Mouse (Mus musculus) heart, embryonic 16.5 days (tissue): ENCODE measurements around the gene Kif23. TPM values are rescaled to one million over a fixed set of nuclear protein-coding genes. Genes with fewer than 3 reads are reported as not detected.

Source experiments
- ATAC-seq: fragments of 200-750 bp; cut with Nextera tagmentation; replicated peaks from 2 replicates; pipeline ENCODE4 v1.8.0; 2017; ENCODE audit warnings: moderate number of reproducible peaks; ENCODE audit not compliant: insufficient read depth, low FRiP score; ENCODE audit errors: extremely low read depth
- H3K27ac ChIP-seq: fragments of 300-500 bp; sonication (generic); 2 replicates; pipeline ENCODE4 v1.5.1; 2014; ENCODE audit warnings: mild to moderate bottlenecking, low read length, control low read depth, moderate library complexity
- H3K27me3 ChIP-seq: fragments of 300-500 bp; sonication (generic); 2 replicates; pipeline ENCODE4 v1.6.1; 2014; ENCODE audit warnings: low read length, mixed read lengths; ENCODE audit not compliant: control insufficient read depth, insufficient read depth
- H3K36me3 ChIP-seq: fragments of 300-500 bp; sonication (generic); 2 replicates; pipeline ENCODE4 v1.6.1; 2014; ENCODE audit not compliant: control insufficient read depth, insufficient read depth
- H3K4me1 ChIP-seq: fragments of 300-500 bp; sonication (generic); 2 replicates; pipeline ENCODE4 v1.6.1; 2014; ENCODE audit warnings: low read length, mixed read lengths; ENCODE audit not compliant: control insufficient read depth, insufficient read depth
- H3K4me2 ChIP-seq: fragments of 300-500 bp; sonication (generic); 2 replicates; pipeline ENCODE4 v1.6.1; 2014; ENCODE audit warnings: low read depth, mild to moderate bottlenecking, control low read depth, low read length
- H3K4me3 ChIP-seq: fragments of 300-500 bp; sonication (generic); 2 replicates; pipeline ENCODE4 v1.5.1; 2014; ENCODE audit warnings: mild to moderate bottlenecking, control low read depth, low read length
- H3K9ac ChIP-seq: fragments of 300-500 bp; sonication (generic); 2 replicates; pipeline ENCODE4 v1.6.1; 2014; ENCODE audit warnings: low read length, control low read depth
- H3K9me3 ChIP-seq: fragments of 300-500 bp; sonication (generic); replicated peaks from 2 replicates; pipeline ENCODE4 v1.6.1; 2016; ENCODE audit warnings: low read length; ENCODE audit not compliant: control insufficient read depth
- WGBS: fragments of 180-500 bp; shearing (Covaris S2); extraction: QIAGEN DNeasy Blood & Tissue Kit; methylation state at CpG from one replicate; pipeline ENCODE4 v1.1.7; 2014; 5-methylcytosine and 5-hydroxymethylcytosine counted together
- polyA plus RNA-seq: library from polyadenylated mRNA; unstranded; fragments of >200 nt; fragmentation: Nextera tagmentation; extraction: Ambion mirVana; gene quantifications from 2 replicates; pipeline ENCODE4 v1.2.1, GENCODE M21; 2015

Gene Kif23
- polyA plus RNA-seq, 1 experiment from 2014 or later: 77.8 TPM

DNA sequence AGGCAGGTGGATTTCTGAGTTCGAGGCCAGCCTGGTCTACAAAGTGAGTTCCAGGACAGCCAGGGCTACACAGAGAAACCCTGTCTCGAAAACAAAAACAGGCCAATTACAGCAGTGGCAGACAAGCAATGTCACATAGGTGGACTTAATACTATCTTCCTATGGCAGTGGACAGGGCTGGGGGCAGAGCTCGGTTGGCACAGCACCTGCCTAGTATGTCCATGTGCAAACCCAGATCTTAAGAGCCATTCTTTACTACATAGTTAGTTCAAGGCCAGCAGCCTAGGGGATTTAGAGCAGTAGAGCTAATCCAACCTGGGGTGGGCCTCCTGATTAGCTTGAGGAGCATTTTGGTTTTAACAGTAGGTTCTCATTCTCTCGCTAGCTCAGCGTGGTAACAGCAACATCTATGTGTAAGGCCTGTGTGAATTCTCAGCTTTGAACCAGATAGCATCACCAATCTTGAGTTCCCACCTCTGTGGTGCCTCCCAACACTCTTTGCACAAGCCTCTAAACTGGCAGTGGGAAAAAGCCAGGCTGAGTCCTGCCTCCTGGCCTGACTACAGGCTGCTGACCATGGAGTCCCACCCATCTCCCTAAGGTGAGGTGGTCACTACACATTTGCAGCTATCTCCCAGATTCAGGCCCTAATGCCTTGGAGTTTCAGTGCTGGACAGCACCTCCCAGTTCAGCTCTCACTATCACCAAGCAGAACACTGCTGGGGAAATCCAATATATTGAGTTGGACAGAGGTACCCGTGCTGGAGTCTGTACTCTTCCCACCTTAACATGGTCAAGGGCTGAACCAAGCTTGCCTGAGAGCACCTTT, 35.1 kb downstream of the Kif23 start:
- Histone ChIP-seq H3K9me3 (no peaks in the 10 kb centered on the region), H3K4me3 (no peak overlapping the region), H3K27ac (no peak overlapping the region), H3K27me3 (no peaks in the 10 kb centered on the region), H3K4me1 (peaks cover 14% of the 10 kb centered on the region), H3K4me2 (no peak overlapping the region), H3K9ac (no peak overlapping the region), H3K36me3 (peaks cover 16% of the 10 kb centered on the region)
- no peak for ATAC-seq
- WGBS: 58% methylated on average over 6 of the region's 6 CpGs

DNA sequence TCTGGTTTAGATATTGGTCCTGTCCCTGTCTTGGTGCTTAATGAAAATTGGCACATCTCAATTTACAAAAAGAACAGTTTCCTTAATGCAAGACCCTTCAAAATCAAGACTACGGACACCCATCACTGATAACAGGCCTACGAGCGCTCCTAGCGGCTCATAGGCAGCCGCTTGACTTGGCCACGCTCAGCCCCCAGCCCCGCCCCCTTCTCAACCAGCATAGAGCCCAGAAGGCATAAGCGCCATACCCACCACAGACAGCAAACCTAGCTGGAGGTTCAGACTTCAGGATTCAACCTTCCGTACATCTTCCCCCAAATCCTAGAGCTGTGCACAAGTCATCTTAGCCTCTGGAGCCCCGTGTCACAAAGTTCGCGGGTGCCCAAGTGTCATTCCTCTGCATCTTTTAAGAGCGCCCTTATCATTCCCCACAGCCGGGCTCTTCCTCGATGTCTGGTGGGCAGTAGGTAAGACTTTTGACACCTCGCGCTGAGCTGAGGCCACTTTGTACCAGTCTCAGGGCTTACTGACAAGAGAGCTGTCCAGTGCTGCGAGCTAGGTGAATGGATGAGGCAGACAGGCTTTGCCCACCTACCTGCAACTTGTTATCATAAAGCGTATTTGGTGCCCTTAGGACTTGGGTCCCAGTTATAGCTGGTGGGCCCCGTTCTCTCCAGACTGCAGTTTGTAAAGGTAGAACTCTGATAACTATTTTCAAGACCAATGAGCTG, 35.9 kb downstream of the Kif23 start:
- ATAC-seq: no peak
- 31% methylated on average over 20 of the region's 20 CpGs for WGBS
- no peak overlapping the region for H3K4me2 ChIP-seq
- peaks cover 14% of the 10 kb centered on the region for H3K4me1 ChIP-seq
- no peak overlapping the region for H3K4me3 ChIP-seq
- no peaks in the 10 kb centered on the region for H3K27me3 ChIP-seq
- no peaks in the 10 kb centered on the region for H3K9me3 ChIP-seq
- no peak overlapping the region for H3K9ac ChIP-seq
- peaks cover 16% of the 10 kb centered on the region for H3K36me3 ChIP-seq
- H3K27ac ChIP-seq: no peak overlapping the region

- no peak overlapping the region for H3K4me2 ChIP-seq
- H3K27ac ChIP-seq: no peak overlapping the region
- H3K4me3 ChIP-seq: no peak overlapping the region
- 74% methylated on average over 1 of the region's 1 CpGs for WGBS
- peaks cover 16% of the 10 kb centered on the region for H3K36me3 ChIP-seq
- H3K4me1 ChIP-seq: peaks cover 9% of the 10 kb centered on the region
- no peaks in the 10 kb centered on the region for H3K27me3 ChIP-seq
- no peaks in the 10 kb centered on the region for H3K9me3 ChIP-seq
- H3K9ac ChIP-seq: no peak overlapping the region
- ATAC-seq: no peak
These were observed 36.9 kb downstream of the Kif23 start for GRCm38 (mm10) chr9:61909633-61910032.

DNA sequence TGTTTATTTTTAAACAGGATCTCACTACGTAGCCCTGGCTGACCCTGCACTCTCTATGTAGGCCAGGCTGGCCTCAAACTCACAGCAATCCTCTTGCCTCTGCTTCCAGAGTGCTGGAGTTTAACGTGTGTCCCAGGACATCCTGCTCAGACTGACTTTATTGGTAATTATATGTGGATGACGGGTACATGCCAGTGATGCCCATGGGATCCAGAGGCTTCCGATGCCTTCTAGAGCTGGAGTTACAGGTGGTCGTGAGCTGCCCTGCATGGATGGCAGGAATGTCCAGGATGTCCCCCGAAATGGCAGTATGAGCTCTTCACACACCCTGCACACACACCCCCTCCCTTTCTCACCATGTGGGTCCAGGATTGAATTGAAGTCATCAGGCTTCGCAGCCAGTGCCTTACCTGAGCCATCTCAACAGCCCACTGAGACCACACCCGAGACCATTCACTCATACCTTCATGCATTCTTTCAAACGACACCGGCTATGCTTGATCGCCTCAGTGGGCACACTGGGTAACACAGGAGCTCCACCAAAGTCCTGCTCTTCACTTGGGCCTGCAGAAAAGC, 37.7 kb downstream of the Kif23 start:
- Histone ChIP-seq H3K27me3 (no peaks in the 10 kb centered on the region), H3K27ac (no peak overlapping the region), H3K4me1 (peaks cover 9% of the 10 kb centered on the region), H3K4me3 (no peak overlapping the region), H3K9me3 (no peaks in the 10 kb centered on the region), H3K9ac (no peak overlapping the region), H3K36me3 (peaks cover 16% of the 10 kb centered on the region), H3K4me2 (no peak overlapping the region)
- 87% methylated on average over 11 of the region's 11 CpGs for WGBS
- no peak for ATAC-seq

- Histone ChIP-seq H3K4me1 (peaks cover 6% of the 10 kb centered on the region), H3K27ac (no peak overlapping the region), H3K9ac (no peak overlapping the region), H3K4me2 (no peak overlapping the region), H3K4me3 (no peak overlapping the region), H3K9me3 (no peaks in the 10 kb centered on the region), H3K27me3 (no peaks in the 10 kb centered on the region), H3K36me3 (peaks cover 16% of the 10 kb centered on the region)
- no peak for ATAC-seq
- WGBS: 73% methylated on average over 3 of the region's 3 CpGs
These were observed 38.2 kb downstream of the Kif23 start for GRCm38 (mm10) chr9:61908341-61908740.

DNA sequence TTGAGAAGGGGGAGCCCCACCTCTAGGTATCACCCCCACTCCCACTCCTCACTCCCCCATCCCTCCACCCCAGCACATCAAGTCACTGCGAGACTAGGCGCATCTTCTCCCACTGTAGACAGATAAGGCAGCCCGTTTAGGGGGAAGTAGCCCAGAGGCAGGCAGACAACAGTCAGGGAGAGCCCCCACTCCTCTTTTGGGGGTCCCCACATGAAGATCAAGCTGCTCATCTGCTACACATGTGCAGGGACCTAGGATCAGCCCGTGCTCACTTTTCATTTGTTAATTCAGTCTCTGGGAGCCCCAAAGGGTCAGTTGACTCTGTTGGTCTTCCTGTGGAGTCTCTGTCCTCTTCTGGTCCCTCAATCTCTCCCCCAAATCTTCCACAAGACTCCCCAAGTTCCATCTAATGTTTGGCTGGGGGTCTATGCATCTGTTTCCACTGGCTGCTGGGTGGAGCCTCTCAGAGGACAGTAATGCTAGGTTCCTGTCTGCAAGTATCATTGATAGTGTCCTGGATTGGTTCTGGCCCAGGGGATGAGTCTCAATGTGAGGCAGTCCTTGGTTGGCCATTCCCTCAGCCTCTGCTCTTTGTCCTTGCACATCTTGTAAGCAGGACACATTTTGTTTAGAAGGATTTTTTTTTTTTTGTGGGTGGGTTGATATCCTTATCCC, 38.8 kb downstream of the Kif23 start:
- WGBS: 72% methylated on average over 4 of the region's 4 CpGs
- Histone ChIP-seq H3K4me1 (no peaks in the 10 kb centered on the region), H3K27ac (no peak overlapping the region), H3K4me2 (no peak overlapping the region), H3K4me3 (no peak overlapping the region), H3K36me3 (peaks cover 11% of the 10 kb centered on the region), H3K27me3 (no peaks in the 10 kb centered on the region), H3K9ac (no peak overlapping the region), H3K9me3 (no peaks in the 10 kb centered on the region)
- ATAC-seq: no peak

DNA sequence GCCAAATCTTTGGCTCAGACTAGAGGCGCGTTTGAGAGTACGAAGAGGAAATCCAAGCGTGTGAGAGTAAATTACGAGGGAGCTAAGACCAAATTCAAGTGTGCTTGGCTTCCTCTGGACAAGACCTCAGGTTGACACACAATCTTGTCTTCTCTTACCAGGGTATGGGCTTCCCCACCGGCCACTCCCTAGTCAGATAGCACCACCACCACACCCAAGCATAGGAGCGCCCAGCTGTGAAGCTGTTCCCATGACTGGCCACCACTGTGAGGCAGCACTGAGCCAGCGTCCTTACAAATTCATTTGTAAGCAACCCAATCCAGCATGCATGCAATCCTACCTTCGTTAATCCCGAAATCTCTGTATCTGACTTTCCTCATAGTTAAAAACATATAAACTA, 39.7 kb downstream of the Kif23 start:
- Histone ChIP-seq H3K9me3 (no peaks in the 10 kb centered on the region), H3K4me1 (no peaks in the 10 kb centered on the region), H3K27ac (no peak overlapping the region), H3K4me3 (no peak overlapping the region), H3K9ac (no peak overlapping the region), H3K36me3 (peaks cover 4% of the 10 kb centered on the region), H3K27me3 (peaks cover 8% of the 10 kb centered on the region), H3K4me2 (no peak overlapping the region)
- WGBS: 62% methylated on average over 10 of the region's 10 CpGs
- no peak for ATAC-seq

DNA sequence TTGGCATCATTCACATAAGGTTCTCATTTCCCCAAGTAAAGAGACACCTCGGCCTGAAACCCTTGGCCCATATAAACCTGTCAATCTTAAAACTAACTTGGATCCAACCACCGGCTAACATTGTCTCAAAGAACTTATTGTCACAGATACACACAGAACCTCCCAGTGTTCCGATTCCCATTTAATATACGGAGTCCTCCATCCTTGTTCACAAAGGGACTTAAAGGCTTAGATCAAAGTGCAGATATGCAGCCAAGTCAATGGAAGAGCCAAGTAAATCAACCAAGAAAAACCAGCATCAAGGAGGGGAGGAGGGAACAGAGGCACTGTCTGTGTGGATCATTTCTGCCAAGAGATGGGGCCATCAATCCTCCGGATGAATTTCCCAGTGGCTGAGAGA, 41.0 kb downstream of the Kif23 start:
- H3K36me3 ChIP-seq: no peaks in the 10 kb centered on the region
- ATAC-seq: no peak
- H3K4me3 ChIP-seq: no peak overlapping the region
- no peaks in the 10 kb centered on the region for H3K4me1 ChIP-seq
- 71% methylated on average over 5 of the region's 5 CpGs for WGBS
- no peak overlapping the region for H3K9ac ChIP-seq
- H3K4me2 ChIP-seq: no peak overlapping the region
- peaks cover 16% of the 10 kb centered on the region for H3K27me3 ChIP-seq
- no peak overlapping the region for H3K27ac ChIP-seq
- no peaks in the 10 kb centered on the region for H3K9me3 ChIP-seq
